23 mouse cellular contexts compared by ENCODE assay signal in genomic region chr12:51633481-51633880, GRCm38 (mm10). TPM values are rescaled to one million over a fixed set of nuclear protein-coding genes. Genes with fewer than 3 reads are reported as not detected.
DNase-seq lines count a peak whose midpoint lies in the region; ATAC-seq lines count a peak whose summit lies in the region.
"Had no signal": no experiment of that assay in that cellular context is flagged by ENCODE, and none has a peak within 500 bp of the region (broad histone marks: within the 10 kb centered on the region; RNA-seq: fewer than 3 reads in every experiment).

No protein-coding gene starts in this region.

- WGBS in kidney, embryonic 16.5 days = 56% methylated on average over 4 of the region's 4 CpGs
- WGBS in kidney, embryonic 15.5 days = 48% methylated on average over 4 of the region's 4 CpGs

- H3K4me2 ChIP-seq in kidney, embryonic 16.5 days (replicated peaks; ENCODE audit: low read depth, low read length) = no peak overlapping the region
- no peak overlapping the region for H3K4me2 ChIP-seq in kidney, embryonic 15.5 days
- H3K4me2 ChIP-seq: embryonic facial prominence, embryonic 12.5 days; embryonic facial prominence, embryonic 15.5 days; heart, embryonic 11.5 days; hindbrain, embryonic 13.5 days had no signal

- DNase-seq in kidney, adult 8-10 months = peak; percentile 20 to 39
- peak; percentile 10 to 51 for DNase-seq in kidney, postnatal 36 days
- DNase-seq in yolk sac, embryonic 10.5 days (ENCODE audit: low spot score) = peak; percentile 24
- no peak for DNase-seq in thymus, adult 18-20 months
- DNase-seq: adrenal gland, adult 2 months; adrenal gland, postnatal 14 days; cerebellum, adult 11 months; cerebellum, adult 2 months; cerebellum, adult 9-11 months; cerebellum, postnatal 25 days; forebrain, postnatal 0 days; gastrocnemius, adult 2 months; gastrocnemius, postnatal 14 days; heart, adult 11 months had no signal

- no peak overlapping the region for H3K27ac ChIP-seq in kidney, embryonic 16.5 days (ENCODE audit: low read length)
- H3K27ac ChIP-seq in kidney, embryonic 15.5 days = no peak overlapping the region
- H3K27ac ChIP-seq: embryonic facial prominence, embryonic 12.5 days; embryonic facial prominence, embryonic 15.5 days; gastrocnemius, adult 2 months; hindbrain, embryonic 10.5 days; hindbrain, embryonic 13.5 days had no signal

- H3K9me3 ChIP-seq in kidney, embryonic 16.5 days (ENCODE audit: low read length) = no peaks in the 10 kb centered on the region
- H3K9me3 ChIP-seq in kidney, embryonic 15.5 days (replicated peaks) = no peaks in the 10 kb centered on the region
- H3K9me3 ChIP-seq: embryonic facial prominence, embryonic 12.5 days; embryonic facial prominence, embryonic 15.5 days; hindbrain, embryonic 10.5 days; hindbrain, embryonic 13.5 days had no signal

- no peak; the same call in 1 of the 2 replicates for ATAC-seq in kidney, embryonic 16.5 days (ENCODE audit: low FRiP score, low TSS enrichment)
- ATAC-seq in kidney, embryonic 15.5 days (replicated peaks; ENCODE audit: low FRiP score) = no peak
- ATAC-seq: CD4-positive, CD25-positive, alpha-beta regulatory T cell, adult 4 months; forebrain, embryonic 14.5 days; forebrain, postnatal 0 days had no signal

- H3K27me3 ChIP-seq in kidney, embryonic 16.5 days (ENCODE audit: insufficient read depth, low read length) = no peaks in the 10 kb centered on the region
- no peaks in the 10 kb centered on the region for H3K27me3 ChIP-seq in kidney, embryonic 15.5 days
- H3K27me3 ChIP-seq: embryonic facial prominence, embryonic 12.5 days; embryonic facial prominence, embryonic 15.5 days; hindbrain, embryonic 13.5 days had no signal

- no peak overlapping the region for H3K4me3 ChIP-seq in kidney, embryonic 16.5 days (ENCODE audit: low read length)
- H3K4me3 ChIP-seq in kidney, embryonic 15.5 days (replicated peaks) = no peak overlapping the region
- H3K4me3 ChIP-seq: embryonic facial prominence, embryonic 12.5 days; embryonic facial prominence, embryonic 15.5 days; gastrocnemius, adult 2 months; hindbrain, embryonic 10.5 days; hindbrain, embryonic 13.5 days had no signal

- H3K4me1 ChIP-seq in kidney, embryonic 16.5 days (ENCODE audit: insufficient read depth, low read length) = no peaks in the 10 kb centered on the region
- H3K4me1 ChIP-seq in kidney, embryonic 15.5 days = no peaks in the 10 kb centered on the region
- H3K4me1 ChIP-seq: embryonic facial prominence, embryonic 12.5 days; embryonic facial prominence, embryonic 15.5 days; hindbrain, embryonic 10.5 days; hindbrain, embryonic 13.5 days had no signal

- H3K9ac ChIP-seq in kidney, embryonic 16.5 days (replicated peaks; ENCODE audit: low read length) = no peak overlapping the region
- H3K9ac ChIP-seq in kidney, embryonic 15.5 days = no peak overlapping the region
- H3K9ac ChIP-seq: embryonic facial prominence, embryonic 12.5 days; embryonic facial prominence, embryonic 15.5 days; forebrain, postnatal 0 days; hindbrain, embryonic 13.5 days had no signal

- H3K36me3 ChIP-seq in kidney, embryonic 16.5 days (ENCODE audit: insufficient read depth, low read length) = peaks cover 4% of the 10 kb centered on the region; the same call in 1 of the 2 replicates
- H3K36me3 ChIP-seq in kidney, embryonic 15.5 days = peaks cover 7% of the 10 kb centered on the region
- H3K36me3 ChIP-seq: hindbrain, embryonic 13.5 days had no signal

RNA-seq across cellular contexts. Expression of gene Coch, which starts 40.3 kb away (rescaled TPM):
- polyA plus RNA-seq in kidney, embryonic 16.5 days (2015; fragmentation: Nextera tagmentation; extraction: Ambion mirVana) = 1.6 TPM in 2 replicates
- 1.4 and 1.5 TPM in 2 replicates for polyA plus RNA-seq in kidney, embryonic 15.5 days (2015; fragmentation: Nextera tagmentation; extraction: Ambion mirVana)

RNA-seq across cellular contexts. Expression of gene Ap4s1, which starts 57.4 kb away (rescaled TPM):
- 28.3 and 30.0 TPM in 2 replicates for polyA plus RNA-seq in kidney, embryonic 16.5 days (2015; fragmentation: Nextera tagmentation; extraction: Ambion mirVana)
- 31.7 and 32.2 TPM in 2 replicates for polyA plus RNA-seq in kidney, embryonic 15.5 days (2015; fragmentation: Nextera tagmentation; extraction: Ambion mirVana)

RNA-seq across cellular contexts. Expression of gene Strn3, which starts 58.2 kb away (rescaled TPM):
- 38.5 and 41.8 TPM in 2 replicates for polyA plus RNA-seq in kidney, embryonic 16.5 days (2015; fragmentation: Nextera tagmentation; extraction: Ambion mirVana)
- polyA plus RNA-seq in kidney, embryonic 15.5 days (2015; fragmentation: Nextera tagmentation; extraction: Ambion mirVana) = 45.5 and 45.7 TPM in 2 replicates

Comparison
In these comparisons a context has a peak if more than half of its experiments do, and no peak if none do; other contexts are left out.
1. DNase-seq: peak in kidney, adult 8-10 months (2 of 2), kidney, postnatal 36 days (2 of 2) and yolk sac, embryonic 10.5 days (single experiment); none in thymus, adult 18-20 months (0 of 2).